Mouse (Mus musculus): ENCODE data around the gene Ccdc102a. TPM values are rescaled to one million over a fixed set of nuclear protein-coding genes. Genes with fewer than 3 reads are reported as not detected.

Ccdc102a gene
- 8.1 and 10.1 TPM in 2 replicates for polyA plus RNA-seq (2015; fragmentation: Nextera tagmentation; extraction: Ambion mirVana)

GRCm38 (mm10) chr8:94917851-94918495 lies at the start of gene Ccdc102a:
Ccdc102a (minus strand) TSS chr8:94918098.
- H3K27ac ChIP-seq (replicated peaks), result 0 out of 2 replicates have a peak within 1 kb of the TSS, but pooled peaks have one; percentile 33
- peak; percentile 41; the same call in 1 of the 2 replicates for ATAC-seq (ENCODE audit: low read depth)
- peak within 1 kb of the TSS; percentile 55 for H3K4me3 ChIP-seq
- peak within 1 kb of the TSS; percentile 70 for H3K9ac ChIP-seq
- H3K36me3 ChIP-seq, result no peaks in the 10 kb centered on the region
- H3K9me3 ChIP-seq, result no peaks in the 10 kb centered on the region
- peaks cover 49% of the 10 kb centered on the region for H3K4me1 ChIP-seq (replicated peaks)
- H3K4me2 ChIP-seq, result peak within 1 kb of the TSS; percentile 73
- WGBS, result 4% methylated on average over 39 of the region's 51 CpGs
- H3K27me3 ChIP-seq, result peaks cover 43% of the 10 kb centered on the region

DNA sequence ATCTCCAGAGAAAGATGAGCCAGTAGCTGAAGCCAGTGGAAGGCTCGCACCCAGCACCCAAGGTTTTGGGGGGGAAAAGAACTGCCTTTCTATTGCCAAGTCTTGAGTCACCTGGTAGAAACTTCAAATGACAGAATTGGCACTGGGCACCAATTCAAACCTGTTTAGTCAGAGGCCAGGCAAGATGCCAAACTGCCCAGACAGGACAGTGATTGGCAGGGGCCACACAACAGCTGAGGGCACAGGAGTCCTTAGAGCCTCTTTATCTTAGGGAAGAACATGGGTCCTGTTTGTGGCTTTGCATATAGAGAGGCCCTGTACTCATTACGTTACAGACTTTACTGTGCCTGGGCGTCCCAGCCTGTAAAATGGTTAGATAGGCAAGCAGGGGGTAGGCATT lies 49.7 kb upstream of the Ccdc102a start:
- Histone ChIP-seq H3K4me3 (no peak overlapping the region), H3K36me3 (no peaks in the 10 kb centered on the region), H3K9ac (no peak overlapping the region), H3K4me1 (replicated peaks) (peaks cover 9% of the 10 kb centered on the region; the same call in 1 of the 2 replicates), H3K27ac (replicated peaks) (no peak overlapping the region), H3K9me3 (no peaks in the 10 kb centered on the region), H3K27me3 (no peaks in the 10 kb centered on the region), H3K4me2 (no peak overlapping the region)
- ATAC-seq (ENCODE audit: low read depth), result no peak
- 82% methylated on average over 3 of the region's 3 CpGs for WGBS

DNA sequence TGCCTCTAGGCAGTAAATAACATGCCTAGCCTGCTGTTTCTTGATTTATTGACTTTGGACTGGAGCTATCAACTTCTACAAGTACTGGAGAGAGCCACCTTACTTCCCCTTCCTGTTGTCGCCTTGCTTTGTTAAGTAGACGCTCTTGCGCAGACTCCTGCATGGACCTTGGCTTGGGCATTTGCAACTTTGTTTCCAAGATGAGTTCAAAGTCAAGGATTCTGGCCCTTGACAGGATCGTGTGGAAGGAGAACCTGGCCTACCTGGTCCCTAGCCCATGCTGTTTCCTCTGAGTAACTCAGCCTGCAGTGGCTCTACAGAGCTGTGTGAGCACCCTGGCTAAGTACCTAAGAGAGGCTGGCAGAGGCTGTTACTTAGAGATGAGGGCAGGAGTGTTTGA lies 49.2 kb upstream of the Ccdc102a start:
- H3K27ac ChIP-seq (replicated peaks), result no peak overlapping the region
- 80% methylated on average over 4 of the region's 4 CpGs for WGBS
- ATAC-seq (ENCODE audit: low read depth), result no peak
- no peak overlapping the region for H3K4me3 ChIP-seq
- H3K9me3 ChIP-seq, result no peaks in the 10 kb centered on the region
- H3K4me1 ChIP-seq (replicated peaks), result peaks cover 9% of the 10 kb centered on the region; the same call in 1 of the 2 replicates
- H3K36me3 ChIP-seq, result no peaks in the 10 kb centered on the region
- no peaks in the 10 kb centered on the region for H3K27me3 ChIP-seq
- H3K9ac ChIP-seq, result no peak overlapping the region
- H3K4me2 ChIP-seq, result no peak overlapping the region

GRCm38 (mm10) chr8:94966578-94966977 lies 48.7 kb upstream of the Ccdc102a start:
- Histone ChIP-seq H3K4me2 (no peak overlapping the region), H3K27ac (replicated peaks) (no peak overlapping the region)
- WGBS, result 27% methylated on average over 7 of the region's 7 CpGs

DNA sequence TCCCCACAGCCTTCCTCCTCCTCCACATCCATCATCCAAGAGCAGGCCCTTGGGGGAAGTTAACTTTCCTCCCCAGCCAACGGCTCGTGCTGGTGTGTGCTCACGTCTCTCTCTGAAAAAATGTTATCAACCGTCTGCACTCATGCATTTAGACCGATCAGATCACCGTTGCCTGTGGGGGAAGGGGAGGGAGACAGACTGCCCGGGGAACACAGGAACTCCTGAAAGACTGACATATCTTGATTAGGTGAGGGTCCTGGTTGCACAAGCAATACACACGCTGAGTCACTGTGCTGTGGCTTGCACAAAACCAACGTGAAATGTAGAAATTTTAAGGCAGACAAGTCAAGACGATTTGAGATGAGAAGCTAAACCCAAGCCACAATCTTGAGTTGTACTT lies 46.9 kb upstream of the Ccdc102a start:
- H3K27me3 ChIP-seq, result no peaks in the 10 kb centered on the region
- 57% methylated on average over 10 of the region's 10 CpGs for WGBS
- no peak overlapping the region for H3K9ac ChIP-seq
- no peaks in the 10 kb centered on the region for H3K36me3 ChIP-seq
- no peak overlapping the region for H3K27ac ChIP-seq (replicated peaks)
- no peak overlapping the region for H3K4me2 ChIP-seq
- no peak overlapping the region for H3K4me3 ChIP-seq
- H3K4me1 ChIP-seq (replicated peaks), result peaks cover 9% of the 10 kb centered on the region; the same call in 1 of the 2 replicates
- ATAC-seq (ENCODE audit: low read depth), result no peak
- H3K9me3 ChIP-seq, result no peaks in the 10 kb centered on the region

More at GRCm38 (mm10) chr8:94966578-94966977, 48.7 kb upstream of the Ccdc102a start:
- H3K36me3 ChIP-seq, result no peaks in the 10 kb centered on the region
- H3K27me3 ChIP-seq, result no peaks in the 10 kb centered on the region
- H3K9ac ChIP-seq, result no peak overlapping the region
- H3K4me3 ChIP-seq, result no peak overlapping the region
- peaks cover 9% of the 10 kb centered on the region; the same call in 1 of the 2 replicates for H3K4me1 ChIP-seq (replicated peaks)
- H3K9me3 ChIP-seq, result no peaks in the 10 kb centered on the region
- ATAC-seq (ENCODE audit: low read depth), result no peak

DNA sequence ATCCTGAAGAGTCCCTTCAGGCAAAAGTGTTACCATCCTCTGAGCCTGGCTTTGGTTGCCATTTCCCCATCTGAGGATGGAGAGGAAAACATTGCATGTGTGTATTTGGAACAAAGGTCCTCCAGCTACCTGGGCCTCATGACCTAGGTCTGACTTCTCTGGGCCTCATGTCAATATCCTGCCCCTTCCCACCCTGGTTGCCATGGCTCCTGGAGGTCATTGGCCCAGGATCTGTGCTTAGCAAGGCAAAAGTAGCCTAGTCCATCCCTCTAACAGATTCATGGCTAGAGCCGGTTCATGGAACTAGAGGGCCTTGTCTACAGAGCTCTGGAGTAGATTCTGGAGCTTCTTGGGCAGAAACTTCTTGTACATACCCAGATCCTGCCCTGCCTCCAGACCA lies 44.3 kb upstream of the Ccdc102a start:
- Histone ChIP-seq H3K9ac (no peak overlapping the region), H3K27ac (replicated peaks) (no peak overlapping the region), H3K4me3 (no peak overlapping the region), H3K36me3 (no peaks in the 10 kb centered on the region), H3K4me2 (no peak overlapping the region), H3K27me3 (no peaks in the 10 kb centered on the region), H3K4me1 (replicated peaks) (peaks cover 8% of the 10 kb centered on the region; the same call in 1 of the 2 replicates), H3K9me3 (no peaks in the 10 kb centered on the region)
- ATAC-seq (ENCODE audit: low read depth), result no peak
- 79% methylated on average over 1 of the region's 1 CpGs for whole genome bisulfite sequencing

- H3K27ac ChIP-seq (replicated peaks), result no peak overlapping the region
- H3K4me2 ChIP-seq, result no peak overlapping the region
- no peaks in the 10 kb centered on the region for H3K9me3 ChIP-seq
- no peak for ATAC-seq (ENCODE audit: low read depth)
- H3K36me3 ChIP-seq, result no peaks in the 10 kb centered on the region
- H3K9ac ChIP-seq, result no peak overlapping the region
- peaks cover 16% of the 10 kb centered on the region for H3K4me1 ChIP-seq (replicated peaks)
- no peak overlapping the region for H3K4me3 ChIP-seq
- 87% methylated on average over 1 of the region's 1 CpGs for WGBS
- H3K27me3 ChIP-seq, result no peaks in the 10 kb centered on the region
These were observed 38.2 kb upstream of the Ccdc102a start for GRCm38 (mm10) chr8:94956078-94956574.

- Histone ChIP-seq H3K4me3 (no peak overlapping the region), H3K9ac (no peak overlapping the region), H3K27ac (replicated peaks) (no peak overlapping the region; the same call in 1 of the 2 replicates), H3K27me3 (no peaks in the 10 kb centered on the region), H3K4me2 (no peak overlapping the region), H3K4me1 (replicated peaks) (peaks cover 22% of the 10 kb centered on the region), H3K9me3 (no peaks in the 10 kb centered on the region), H3K36me3 (no peaks in the 10 kb centered on the region)
- 33% methylated on average over 9 of the region's 9 CpGs for WGBS
- no peak for ATAC-seq (ENCODE audit: low read depth)
These were observed 37.2 kb upstream of the Ccdc102a start for GRCm38 (mm10) chr8:94954921-94955758.

DNA sequence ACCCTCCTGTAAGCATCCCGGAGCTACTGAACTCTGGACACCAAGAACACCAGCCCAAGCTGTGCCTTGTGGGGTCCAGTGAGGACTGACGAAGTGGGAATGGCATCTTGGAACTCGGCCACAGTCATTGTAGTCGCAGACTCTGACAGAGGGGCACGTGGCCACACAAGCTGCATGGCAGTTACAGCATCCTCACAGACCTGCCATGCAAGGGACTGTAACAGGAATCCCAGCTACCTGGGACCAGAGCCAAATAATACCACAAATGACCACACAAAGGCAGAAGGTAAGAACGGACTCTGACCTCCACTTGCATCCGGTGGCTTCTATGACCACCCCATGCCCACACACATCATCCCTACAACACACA lies 36.5 kb upstream of the Ccdc102a start:
- Histone ChIP-seq H3K27ac (replicated peaks) (no peak overlapping the region; the same call in 1 of the 2 replicates), H3K4me1 (replicated peaks) (peaks cover 22% of the 10 kb centered on the region), H3K27me3 (no peaks in the 10 kb centered on the region), H3K4me2 (no peak overlapping the region), H3K36me3 (no peaks in the 10 kb centered on the region), H3K4me3 (no peak overlapping the region), H3K9me3 (no peaks in the 10 kb centered on the region), H3K9ac (no peak overlapping the region)
- 64% methylated on average over 7 of the region's 7 CpGs for WGBS
- peak; percentile 34; the same call in 1 of the 2 replicates for ATAC-seq (ENCODE audit: low read depth)

DNA sequence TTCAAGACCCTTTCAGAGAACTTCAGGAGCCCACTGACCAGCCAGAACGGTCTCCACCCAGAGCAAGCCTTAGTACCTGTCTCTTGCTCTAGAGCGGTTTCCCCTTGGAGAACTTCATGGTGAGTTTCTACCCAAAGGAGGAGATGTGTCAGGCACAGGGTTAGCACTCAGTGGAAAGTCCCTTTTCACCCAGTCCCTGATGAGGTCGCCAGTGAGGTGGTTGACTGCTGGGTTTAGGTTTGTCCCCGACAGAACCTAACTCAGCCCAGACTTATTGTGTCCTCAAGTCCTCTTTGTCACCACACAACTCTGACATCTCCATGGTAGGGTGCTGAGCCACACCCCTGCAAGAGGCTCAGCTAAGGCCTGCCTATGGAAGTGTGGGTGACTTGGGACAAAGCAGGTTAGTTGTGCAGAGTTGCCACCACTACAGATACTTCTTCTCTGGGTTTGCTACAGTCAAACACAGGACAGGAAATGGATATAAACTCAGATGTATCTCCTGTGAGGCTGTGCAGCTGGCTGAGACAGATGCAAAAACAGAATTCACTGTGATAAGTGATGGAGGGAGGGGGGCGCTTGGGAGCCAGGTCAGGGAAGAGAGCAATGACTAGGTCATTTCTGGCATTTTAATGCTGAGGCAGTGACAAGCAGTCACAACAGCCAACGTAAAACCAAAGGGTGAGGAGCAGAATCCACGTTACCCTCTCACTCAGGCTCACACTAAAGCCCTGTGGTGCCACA lies 35.9 kb upstream of the Ccdc102a start:
- ATAC-seq (ENCODE audit: low read depth), result no peak
- H3K27ac ChIP-seq (replicated peaks), result no peak overlapping the region
- no peak overlapping the region for H3K4me3 ChIP-seq
- no peaks in the 10 kb centered on the region for H3K36me3 ChIP-seq
- no peaks in the 10 kb centered on the region for H3K27me3 ChIP-seq
- WGBS, result 70% methylated on average over 7 of the region's 7 CpGs
- H3K9me3 ChIP-seq, result no peaks in the 10 kb centered on the region
- H3K9ac ChIP-seq, result no peak overlapping the region
- no peak overlapping the region for H3K4me2 ChIP-seq
- H3K4me1 ChIP-seq (replicated peaks), result peaks cover 22% of the 10 kb centered on the region

GRCm38 (mm10) chr8:94952086-94952485 lies 34.2 kb upstream of the Ccdc102a start:
- H3K9ac ChIP-seq, result no peak overlapping the region
- no peaks in the 10 kb centered on the region for H3K9me3 ChIP-seq
- no peak overlapping the region for H3K4me2 ChIP-seq
- no peak overlapping the region for H3K27ac ChIP-seq (replicated peaks)
- no peak overlapping the region for H3K4me3 ChIP-seq
- no peak for ATAC-seq (ENCODE audit: low read depth)
- H3K27me3 ChIP-seq, result no peaks in the 10 kb centered on the region
- H3K36me3 ChIP-seq, result no peaks in the 10 kb centered on the region
- H3K4me1 ChIP-seq (replicated peaks), result peaks cover 23% of the 10 kb centered on the region
- 78% methylated on average over 5 of the region's 5 CpGs for whole genome bisulfite sequencing

Data from neural tube, embryonic 13.5 days (tissue).